Mouse (Mus musculus): ENCODE measurements around the gene Atp8a1.

- TF ChIP-seq EP300 (optimal IDR thresholded peaks at IDR 0.05), result no peak
- peak; percentile 73 for TF ChIP-seq CTCF (IDR thresholded peaks at IDR 0.05; ENCODE audit: low read depth)
These were observed 69.2 kb downstream of the Atp8a1 start for GRCm38 (mm10) chr5:67778026-67778425.
